Mouse (Mus musculus): Measurements from ENCODE around the gene Lyrm4.
A peak's percentile ranks its signal among the peaks of the same experiment; 100 is the strongest.

Gene Lyrm4

GRCm38 (mm10) chr13:36117143-36118014 lies at the start of gene Lyrm4, which contains the start of gene Fars2:
Gene Lyrm4, minus strand, starts transcription at chr13:36117526.
Gene Fars2, plus strand, starts transcription at chr13:36117412.
- DNase-seq (ENCODE audit: low read depth, low spot score): peak; percentile 82

GRCm38 (mm10) chr13:36163898-36164297 lies 46.6 kb upstream of the Lyrm4 start:
- no peak for DNase-seq (ENCODE audit: low read depth, low spot score)

GRCm38 (mm10) chr13:36163411-36163810 lies 46.1 kb upstream of the Lyrm4 start:
- DNase-seq (ENCODE audit: low read depth, low spot score): no peak

GRCm38 (mm10) chr13:36156340-36156931 lies 39.1 kb upstream of the Lyrm4 start:
- no peak for DNase-seq (ENCODE audit: low read depth, low spot score)

GRCm38 (mm10) chr13:36152728-36153498 lies 35.6 kb upstream of the Lyrm4 start:
- DNase-seq (ENCODE audit: low read depth, low spot score): no peak

- no peak for DNase-seq (ENCODE audit: low read depth, low spot score)
Measured at GRCm38 (mm10) chr13:36150272-36150671, 32.9 kb upstream of the Lyrm4 start.

GRCm38 (mm10) chr13:36149175-36149939 lies 32.0 kb upstream of the Lyrm4 start:
- no peak for DNase-seq (ENCODE audit: low read depth, low spot score)

- DNase-seq (ENCODE audit: low read depth, low spot score): no peak
Measured at GRCm38 (mm10) chr13:36145601-36146000, 28.3 kb upstream of the Lyrm4 start.

GRCm38 (mm10) chr13:36140247-36141016 lies 23.1 kb upstream of the Lyrm4 start:
- DNase-seq (ENCODE audit: low read depth, low spot score): no peak

GRCm38 (mm10) chr13:36139703-36140102 lies 22.4 kb upstream of the Lyrm4 start:
- DNase-seq (ENCODE audit: low read depth, low spot score): no peak

- DNase-seq (ENCODE audit: low read depth, low spot score): no peak
Measured at GRCm38 (mm10) chr13:36131992-36132649, 14.8 kb upstream of the Lyrm4 start.

- no peak for DNase-seq (ENCODE audit: low read depth, low spot score)
Measured at GRCm38 (mm10) chr13:36131401-36131800, 14.1 kb upstream of the Lyrm4 start.

GRCm38 (mm10) chr13:36129360-36130054 lies 12.2 kb upstream of the Lyrm4 start:
- DNase-seq (ENCODE audit: low read depth, low spot score): no peak

- no peak for DNase-seq (ENCODE audit: low read depth, low spot score)
Measured at GRCm38 (mm10) chr13:36120606-36121005, 3.3 kb upstream of the Lyrm4 start.

GRCm38 (mm10) chr13:36119684-36120083 lies 2.4 kb upstream of the Lyrm4 start:
- no peak for DNase-seq (ENCODE audit: low read depth, low spot score)

GRCm38 (mm10) chr13:36116520-36117142 lies 695 bp downstream of the Lyrm4 start:
- DNase-seq (ENCODE audit: low read depth, low spot score): peak; percentile 4

GRCm38 (mm10) chr13:36113181-36113580 lies 4.1 kb downstream of the Lyrm4 start:
- no peak for DNase-seq (ENCODE audit: low read depth, low spot score)

GRCm38 (mm10) chr13:36111331-36111730 lies 6.0 kb downstream of the Lyrm4 start:
- no peak for DNase-seq (ENCODE audit: low read depth, low spot score)

- DNase-seq (ENCODE audit: low read depth, low spot score): no peak
Measured at GRCm38 (mm10) chr13:36108528-36108927, 8.8 kb downstream of the Lyrm4 start.
